Mouse (Mus musculus): ENCODE results near the gene Opn1sw.
"Not testable (repeated sequence)": the region's sequence is repeated elsewhere in the genome, so short reads cannot be mapped to it uniquely, and the experiment has no call there.

The Opn1sw gene

GRCm38 (mm10) chr6:29347189-29347588 lies 41.1 kb downstream of the Opn1sw start:
- DNase-seq (ENCODE audit: low read depth, low spot score) = no peak

- not testable (repeated sequence) for DNase-seq (ENCODE audit: low read depth, low spot score)
Measured at GRCm38 (mm10) chr6:29346512-29346911, 41.8 kb downstream of the Opn1sw start.

GRCm38 (mm10) chr6:29329514-29329913 lies 58.8 kb downstream of the Opn1sw start:
- DNase-seq (ENCODE audit: low read depth, low spot score) = no peak

DNA sequence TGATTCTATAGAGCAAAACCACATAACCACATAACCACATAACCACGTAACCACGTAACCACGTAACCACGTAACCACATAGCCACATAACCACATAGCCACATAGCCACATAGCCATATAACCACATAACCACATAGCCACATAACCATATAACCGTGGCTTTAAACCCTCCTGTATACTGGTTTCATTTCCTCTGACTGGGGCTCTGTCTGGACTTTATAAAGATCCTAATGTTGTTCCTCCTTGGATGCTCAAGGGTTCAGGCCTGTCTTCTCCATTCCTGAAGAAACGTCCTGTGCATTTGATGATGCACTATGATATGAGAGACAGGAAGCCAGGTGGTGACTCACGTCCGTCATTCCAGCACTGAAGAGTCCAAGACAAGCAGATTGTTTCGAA lies 61.3 kb downstream of the Opn1sw start:
- DNase-seq (ENCODE audit: low read depth, low spot score) = peak; percentile 89

All from 3T3-L1 (cell line).